Mouse (Mus musculus) liver (tissue): ENCODE measurements around the gene Krt16.
A peak's percentile ranks its signal among the peaks of the same experiment; 100 is the strongest.
"Not testable (repeated sequence)": the region's sequence is repeated elsewhere in the genome, so short reads cannot be mapped to it uniquely, and the experiment has no call there.

Source experiments
- DNase-seq: peaks from one replicate; pipeline ENCODE4 v3.0.0-alpha.2; 2020; ENCODE audit warnings: mixed read lengths

The Krt16 gene

DNA sequence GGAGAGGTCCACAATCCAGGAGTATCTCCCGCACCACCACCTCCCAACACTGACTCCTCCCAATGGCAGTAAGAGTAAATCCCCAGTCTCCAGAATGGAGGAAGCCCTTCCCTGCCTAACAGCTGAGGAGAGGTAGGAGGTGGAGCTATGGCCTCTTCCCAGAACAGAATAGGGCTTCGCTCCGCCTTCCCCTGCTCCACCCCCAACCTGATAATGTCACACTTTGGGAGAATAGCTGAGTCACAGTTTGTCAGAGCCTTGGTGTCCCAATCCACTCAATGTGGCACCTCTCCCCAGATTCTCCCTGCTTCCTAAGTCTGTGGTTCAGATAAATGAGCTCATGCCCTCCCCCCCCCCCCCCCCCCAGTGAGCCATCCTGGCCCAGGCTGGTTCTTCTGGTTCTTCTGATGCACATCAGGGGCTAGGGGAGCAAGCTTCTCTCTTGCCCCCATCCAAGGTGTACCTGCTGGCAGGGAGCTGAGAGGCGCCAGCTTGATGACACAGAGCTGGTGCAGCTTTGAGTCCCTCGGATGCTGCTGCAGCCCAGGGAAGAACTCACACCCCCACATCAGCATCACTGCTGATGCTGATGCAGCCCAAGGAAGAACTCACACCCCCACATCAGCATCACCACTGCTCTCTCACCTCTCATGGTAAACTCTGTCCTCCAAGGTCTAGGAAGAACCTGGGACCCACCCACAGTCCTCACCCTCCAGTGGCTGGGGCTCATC lies 5.8 kb upstream of the Krt16 start:
- peak; percentile 32 for DNase-seq

DNA sequence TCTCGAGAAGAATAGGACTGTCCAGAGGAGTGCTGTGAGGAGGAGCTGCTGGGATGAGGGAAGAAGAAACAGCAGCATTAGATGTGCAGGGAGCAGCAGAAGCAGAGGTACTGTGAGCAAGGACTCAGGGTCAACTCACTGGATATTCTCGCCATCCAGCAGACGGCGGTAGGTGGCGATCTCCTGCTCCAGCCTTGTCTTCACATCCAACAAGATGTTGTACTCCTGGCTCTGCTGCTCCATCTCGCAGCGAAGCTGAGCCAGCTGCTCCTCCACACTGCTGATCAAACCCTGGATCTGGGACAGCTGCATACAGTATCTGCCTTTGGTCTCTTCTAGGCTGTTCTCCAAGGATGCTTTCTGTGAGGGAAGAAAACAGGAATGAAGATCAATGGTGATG lies 2.2 kb downstream of the Krt16 start:
- not testable (repeated sequence) for DNase-seq

DNA sequence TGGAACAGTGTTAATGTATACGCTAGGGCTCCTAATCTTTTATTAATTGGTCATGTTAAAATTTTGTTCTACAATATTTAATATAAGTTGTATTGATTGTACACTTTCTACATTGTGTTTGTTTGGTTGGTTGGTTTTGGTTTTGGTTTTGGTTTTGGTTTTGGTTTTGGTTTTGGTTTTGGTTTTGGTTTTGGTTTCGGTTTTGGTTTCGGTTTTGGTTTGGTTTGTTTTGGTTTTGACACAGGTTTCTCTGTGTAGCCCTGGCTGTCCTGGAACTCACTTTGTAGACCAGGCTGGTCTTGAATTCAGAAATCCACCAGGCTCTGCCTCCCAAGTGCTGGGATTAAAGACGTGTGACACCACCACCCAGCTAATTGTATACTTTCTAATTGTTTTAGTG lies 8.4 kb downstream of the Krt16 start:
- DNase-seq, result not testable (repeated sequence)

DNA sequence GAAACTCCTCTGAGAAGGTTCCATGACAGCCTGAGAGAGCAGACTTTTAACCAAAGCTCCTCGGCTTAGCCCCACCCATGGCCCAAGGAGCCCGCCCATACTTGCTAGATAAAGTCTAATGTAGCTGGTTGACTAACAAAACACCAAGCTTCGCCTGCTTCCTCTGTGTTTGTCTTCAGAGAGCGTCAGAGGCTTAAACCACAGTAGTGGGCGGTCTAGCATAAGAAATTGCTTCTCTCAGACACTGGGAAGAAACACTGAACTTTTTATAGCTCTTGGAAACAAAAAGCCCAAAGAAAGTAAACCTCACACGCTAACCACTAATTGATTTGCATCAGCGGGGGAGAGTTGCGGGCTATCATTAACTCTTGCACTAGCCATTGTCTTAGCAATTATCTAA lies 27.0 kb downstream of the Krt16 start:
- DNase-seq, result no peak

DNA sequence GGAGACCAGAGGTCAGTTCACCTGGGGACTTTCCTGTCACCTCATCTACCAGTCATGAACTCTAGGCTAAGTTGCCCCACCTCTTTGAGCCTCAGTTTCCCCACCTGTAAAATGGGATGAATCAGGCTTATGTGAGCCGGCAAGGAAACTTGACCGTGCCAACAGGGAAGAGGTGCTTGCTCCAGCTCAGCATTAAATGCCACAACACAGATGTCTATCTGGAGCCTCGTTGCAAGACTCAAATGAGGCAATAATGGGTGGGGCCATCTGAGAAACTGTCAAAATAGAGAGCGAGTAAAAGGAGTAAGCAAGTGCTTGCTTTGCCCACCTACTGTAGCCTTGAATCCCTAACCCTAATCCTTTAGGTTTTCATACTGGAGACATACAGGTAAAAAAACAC lies 29.4 kb downstream of the Krt16 start:
- no peak for DNase-seq

DNA sequence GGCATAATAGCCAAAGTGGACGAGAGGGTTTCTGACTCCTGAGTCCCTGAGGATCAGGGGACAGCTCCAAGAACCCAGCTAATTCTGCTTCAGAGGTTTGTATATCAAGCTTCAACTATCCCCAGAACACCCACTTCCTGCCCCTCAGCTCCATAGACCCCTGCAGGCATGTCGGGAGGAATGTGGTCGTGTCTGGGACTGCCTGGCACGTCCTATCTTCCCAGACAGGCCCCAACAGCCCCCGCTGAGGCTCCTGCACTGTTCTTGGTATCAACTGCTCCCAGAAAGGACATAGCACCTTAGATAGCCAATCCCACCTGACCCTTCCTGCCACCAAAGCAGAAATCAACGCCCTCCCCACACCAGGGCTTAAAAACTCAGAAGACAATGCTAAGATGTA lies 40.2 kb downstream of the Krt16 start:
- DNase-seq, result peak; percentile 7

DNA sequence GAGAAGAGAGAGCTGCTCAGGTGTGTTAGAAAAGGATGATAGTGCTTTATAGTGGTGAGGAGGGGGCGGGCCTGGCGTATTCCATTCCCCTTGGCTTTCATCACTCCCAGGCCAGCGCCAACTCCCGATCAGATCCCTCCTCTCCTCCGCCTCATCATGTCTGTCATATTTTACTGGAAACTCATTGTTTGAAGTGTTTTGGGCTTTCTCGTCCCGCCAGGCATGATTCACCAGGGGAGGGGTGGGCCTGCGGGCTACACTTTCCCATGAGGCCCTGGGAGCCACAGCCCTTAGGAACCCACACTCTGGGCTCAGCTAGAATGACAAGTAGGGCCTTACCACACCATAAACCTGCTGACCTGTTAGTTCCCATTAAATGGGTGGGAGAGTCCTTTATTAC lies 41.2 kb downstream of the Krt16 start, which contains the start of gene Krt14:
Krt14 (minus strand) TSS at position 51 of the 400 bp plus-strand sequence.
- DNase-seq, result no peak

DNA sequence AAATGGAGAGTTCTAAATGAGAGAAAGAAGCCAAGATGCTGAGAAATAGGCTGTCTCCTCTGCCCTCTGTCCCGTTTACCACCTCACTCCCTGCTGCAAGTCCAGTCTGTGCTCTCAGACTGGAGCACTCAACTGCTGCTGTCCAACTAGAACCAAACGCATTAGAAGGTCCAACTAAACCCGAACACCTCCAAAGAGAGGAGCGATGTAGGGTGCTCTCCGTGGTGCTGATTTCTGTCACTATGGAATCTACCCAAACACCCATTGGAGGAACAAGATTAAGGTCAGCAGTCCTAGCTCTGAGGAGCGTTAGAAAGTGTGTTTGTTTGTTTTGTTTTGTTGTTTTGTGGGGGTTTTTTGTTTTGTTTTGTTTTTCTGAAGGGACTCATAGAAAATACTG lies 45.3 kb downstream of the Krt16 start:
- DNase-seq, result peak; percentile 45

DNA sequence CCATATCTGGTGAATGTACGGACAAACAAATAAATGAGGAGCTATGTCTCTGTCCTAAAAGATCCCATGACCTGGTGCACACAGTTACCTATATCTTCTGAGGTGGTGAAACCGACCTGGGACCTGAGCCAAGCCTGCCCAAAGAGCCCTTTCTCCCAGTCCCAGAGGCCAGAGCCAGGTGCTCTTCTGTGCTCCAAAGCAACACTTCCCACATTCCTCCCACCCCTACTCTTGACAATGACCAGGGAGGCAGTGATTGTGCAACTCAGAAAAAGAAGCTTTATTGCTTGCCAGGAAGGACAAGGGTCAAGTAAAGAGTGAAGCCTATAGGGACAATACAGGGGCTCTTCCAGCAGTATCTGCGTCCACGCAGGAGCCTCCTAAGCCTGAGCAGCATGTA lies 45.8 kb downstream of the Krt16 start:
- no peak for DNase-seq

DNA sequence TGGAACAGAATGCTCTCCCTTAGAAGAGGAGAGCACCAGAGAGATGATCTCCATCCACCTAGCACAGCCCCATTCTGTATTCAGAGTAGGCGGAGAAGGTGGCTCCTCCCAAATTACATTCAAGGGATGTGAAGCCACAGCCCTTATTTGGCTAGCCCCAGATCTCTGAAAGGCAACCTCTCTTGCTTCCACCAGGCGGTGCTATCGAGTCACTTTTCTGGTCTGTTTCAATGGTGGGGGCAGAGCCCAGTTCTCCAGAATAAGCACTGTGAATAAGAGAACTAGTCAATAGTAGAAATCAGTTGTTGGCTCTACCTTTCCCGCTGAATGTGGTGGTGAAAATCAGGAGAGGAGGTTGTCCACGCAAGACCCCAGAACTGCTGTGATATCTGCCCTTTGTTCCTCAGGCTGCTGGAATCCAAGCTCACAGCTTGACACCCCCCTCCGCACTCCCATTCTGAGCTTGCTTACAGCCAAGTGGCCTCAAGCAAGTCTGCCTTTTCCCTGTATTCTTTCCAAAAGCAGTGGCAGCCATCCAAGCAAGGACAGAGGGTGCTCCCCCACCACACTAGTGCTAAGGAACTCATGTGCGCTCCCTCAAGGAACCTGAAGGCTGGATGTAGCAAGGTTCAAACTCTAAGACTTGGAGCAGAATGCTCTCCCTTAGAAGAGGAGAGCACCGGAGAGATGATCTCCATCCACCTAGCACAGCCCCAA lies 48.4 kb downstream of the Krt16 start:
- peak; percentile 29 for DNase-seq

DNA sequence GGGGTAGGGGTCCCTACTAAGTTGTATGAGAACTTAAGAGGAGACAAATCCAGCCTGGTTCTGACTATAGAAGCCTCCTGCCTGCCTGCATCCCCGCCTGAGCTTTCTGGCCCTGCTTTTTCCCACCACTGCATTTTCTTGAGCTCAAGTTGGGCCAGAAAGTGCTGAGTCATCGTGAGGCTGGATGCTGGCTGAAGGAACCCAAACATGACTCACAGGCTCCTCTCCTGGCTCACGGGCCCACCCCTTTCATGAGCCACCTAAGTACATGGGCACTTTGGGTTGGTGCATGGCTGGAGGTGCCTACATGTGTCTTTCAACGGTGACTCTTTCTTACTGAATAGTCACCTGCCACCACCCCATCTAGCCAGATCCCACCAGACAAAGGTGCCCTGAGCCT lies 50.0 kb downstream of the Krt16 start:
- DNase-seq, result peak; percentile 30
